Mouse (Mus musculus): ENCODE data around the gene Invs. TPM values are rescaled to one million over a fixed set of nuclear protein-coding genes. Genes with fewer than 3 reads are reported as not detected.

Gene Invs
- total and polyA plus RNA-seq, 3 experiments, result 2.5 to 2.7 TPM; not detected in 1

- Histone ChIP-seq H3K4me3 (ENCODE audit: control insufficient read depth in 1 of 2, insufficient read depth in 1 of 2, low read depth in 2 of 2, low read length in 2 of 2) (peak overlapping the region; percentile 5 to 100; a peak in 3 of 4 replicates), H3K4me1 (ENCODE audit: control insufficient read depth in 1 of 2, insufficient read depth in 2 of 2, low read length in 2 of 2) (peaks cover 5 to 10% of the 10 kb centered on the region in 2 experiments; a peak in 3 of 4 replicates)
Observed at GRCm38 (mm10) chr4:48470977-48471376, 191.4 kb downstream of the Invs start.

GRCm38 (mm10) chr4:48472052-48472791 lies 192.7 kb downstream of the Invs start:
- DNase-seq (ENCODE audit: low read depth, low spot score), result peak; percentile 58
- no peaks in the 10 kb centered on the region for H3K27me3 ChIP-seq (ENCODE audit: control insufficient read depth in 1 of 2, insufficient read depth in 2 of 2, low read length in 2 of 2)
- no peaks in the 10 kb centered on the region for H3K9me3 ChIP-seq (replicated peaks; ENCODE audit: insufficient read depth, low read length)
- peak overlapping the region; percentile 100 for H3K4me3 ChIP-seq (ENCODE audit: control insufficient read depth in 1 of 2, insufficient read depth in 1 of 2, low read depth in 2 of 2, low read length in 2 of 2)
- H3K79me2 ChIP-seq (ENCODE audit: control insufficient read depth, insufficient read depth, low read length, poor library complexity), result peaks cover 35% of the 10 kb centered on the region
- 0 out of 2 replicates have a peak, but pooled peaks have one; percentile 27 for TF ChIP-seq GATA1 (IDR thresholded peaks at IDR 0.05; ENCODE audit: low read depth, low read length)
- no peak for TF ChIP-seq POLR2A (IDR thresholded peaks at IDR 0.05; ENCODE audit: control insufficient read depth in 1 of 2, insufficient read depth in 1 of 2, low read depth in 1 of 2, low read length in 2 of 2, poor library complexity in 1 of 2)
- TF ChIP-seq MXI1 (IDR thresholded peaks at IDR 0.05; ENCODE audit: low read depth, low read length), result peak; percentile 74
- 0 out of 2 replicates have a peak, but pooled peaks have one; percentile 12 for TF ChIP-seq MYC (IDR thresholded peaks at IDR 0.05; ENCODE audit: low read depth, low read length)
- TF ChIP-seq TBP (IDR thresholded peaks at IDR 0.05; ENCODE audit: low read depth, low read length), result 0 out of 2 replicates have a peak, but pooled peaks have one; percentile 18
- peaks cover 5 to 10% of the 10 kb centered on the region in 2 experiments; a peak in 3 of 4 replicates for H3K4me1 ChIP-seq (ENCODE audit: control insufficient read depth in 1 of 2, insufficient read depth in 2 of 2, low read length in 2 of 2)
- H3K36me3 ChIP-seq (ENCODE audit: control insufficient read depth in 1 of 2, insufficient read depth in 2 of 2, low read length in 2 of 2), result peaks cover 25 to 27% of the 10 kb centered on the region in 2 experiments
- H3K9ac ChIP-seq (ENCODE audit: control insufficient read depth, low read depth, low read length, poor library complexity, severe bottlenecking), result peak overlapping the region; percentile 95
- H3K27ac ChIP-seq (ENCODE audit: control insufficient read depth, low read depth, low read length), result peak overlapping the region; percentile 53

More at GRCm38 (mm10) chr4:48470977-48471376, 191.4 kb downstream of the Invs start:
- H3K79me2 ChIP-seq (ENCODE audit: control insufficient read depth, insufficient read depth, low read length, poor library complexity), result peaks cover 39% of the 10 kb centered on the region
- H3K27ac ChIP-seq (ENCODE audit: control insufficient read depth, low read depth, low read length), result no peak overlapping the region
- TF ChIP-seq NRF1 (IDR thresholded peaks at IDR 0.05; ENCODE audit: insufficient read depth, low read depth, low read length, poor library complexity, severe bottlenecking), result no peak
- no peak for TF ChIP-seq MYB (IDR thresholded peaks at IDR 0.05; ENCODE audit: low read depth, low read length)
- TF ChIP-seq GATA1 (IDR thresholded peaks at IDR 0.05; ENCODE audit: low read depth, low read length), result no peak
- TF ChIP-seq MXI1 (IDR thresholded peaks at IDR 0.05; ENCODE audit: low read depth, low read length), result no peak
- TF ChIP-seq TBP (IDR thresholded peaks at IDR 0.05; ENCODE audit: low read depth, low read length), result no peak
- TF ChIP-seq KAT2A (conservative IDR thresholded peaks at IDR 0.05; ENCODE audit: low read depth, low read length), result no peak
- no peak for TF ChIP-seq POLR2AphosphoS5 (IDR thresholded peaks at IDR 0.05; ENCODE audit: borderline replicate concordance, low read depth, low read length)
- no peak for TF ChIP-seq MYC (IDR thresholded peaks at IDR 0.05; ENCODE audit: low read depth, low read length)
- TF ChIP-seq ELF1 (IDR thresholded peaks at IDR 0.05; ENCODE audit: low read depth, low read length), result no peak
- TF ChIP-seq BHLHE40 (IDR thresholded peaks at IDR 0.05; ENCODE audit: borderline replicate concordance, low read depth, low read length), result no peak
- no peak for TF ChIP-seq E2F4 (IDR thresholded peaks at IDR 0.05; ENCODE audit: borderline replicate concordance, low read depth, low read length)
- TF ChIP-seq SMC3 (IDR thresholded peaks at IDR 0.05; ENCODE audit: low read depth, low read length), result no peak
- no peak for TF ChIP-seq SIN3A (IDR thresholded peaks at IDR 0.05; ENCODE audit: low read length)
- TF ChIP-seq POLR2A (IDR thresholded peaks at IDR 0.05; ENCODE audit: control insufficient read depth in 1 of 2, insufficient read depth in 1 of 2, low read depth in 1 of 2, low read length in 2 of 2, poor library complexity in 1 of 2), result no peak
- TF ChIP-seq ETS1 (IDR thresholded peaks at IDR 0.05; ENCODE audit: low read depth, low read length), result no peak
- no peaks in the 10 kb centered on the region for H3K9me3 ChIP-seq (replicated peaks; ENCODE audit: insufficient read depth, low read length)
- H3K27me3 ChIP-seq (ENCODE audit: control insufficient read depth in 1 of 2, insufficient read depth in 2 of 2, low read length in 2 of 2), result no peaks in the 10 kb centered on the region
- H3K36me3 ChIP-seq (ENCODE audit: control insufficient read depth in 1 of 2, insufficient read depth in 2 of 2, low read length in 2 of 2), result peaks cover 25 to 35% of the 10 kb centered on the region in 2 experiments
- peak overlapping the region; percentile 27 for H3K9ac ChIP-seq (ENCODE audit: control insufficient read depth, low read depth, low read length, poor library complexity, severe bottlenecking)
- DNase-seq (ENCODE audit: low read depth, low spot score), result no peak
